Mouse (Mus musculus) liver, embryonic 14.5 days (tissue): ENCODE data around the gene Hsf4.

Experiments
- CTCF ChIP-seq: IDR thresholded peaks from 2 replicates; pipeline ENCODE4 v1.5.1; 2016; ENCODE audit warnings: antibody characterized with exemption, low read depth, control low read depth
- EP300 ChIP-seq: IDR thresholded peaks from 2 replicates; pipeline ENCODE4 v1.6.1; 2016; ENCODE audit warnings: antibody characterized with exemption, low read depth

DNA sequence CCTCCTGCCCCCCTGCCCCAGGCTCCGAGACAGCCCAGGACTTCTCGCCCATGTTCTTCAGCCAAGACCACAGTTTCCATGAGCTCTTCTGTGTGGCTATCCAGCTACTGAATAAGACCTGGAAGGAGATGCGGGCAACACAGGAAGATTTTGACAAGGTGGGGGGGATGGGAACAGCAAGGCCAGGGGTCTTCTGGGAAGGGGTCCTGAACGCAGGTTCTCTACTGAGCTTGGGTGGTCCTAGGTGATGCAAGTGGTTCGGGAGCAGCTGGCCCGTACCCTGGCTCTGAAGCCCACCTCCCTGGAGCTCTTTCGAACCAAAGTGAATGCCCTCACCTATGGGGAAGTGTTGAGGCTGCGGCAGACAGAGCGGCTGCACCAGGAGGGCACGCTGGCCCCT is 38.8 kb downstream of the Hsf4 start:
- TF ChIP-seq CTCF (no peak), EP300 (no peak)
